Mouse (Mus musculus) adipocyte (in vitro differentiated cells): ENCODE data around the gene Hey2.

Source experiments
- DNase-seq: peaks from one replicate; pipeline ENCODE4 v3.0.0-alpha.2; 2016; ENCODE audit warnings: low spot score

Hey2 gene

GRCm38 (mm10) chr10:30791016-30791415, 51.6 kb downstream of the Hey2 start:
- no peak for DNase-seq

GRCm38 (mm10) chr10:30789521-30789920, 53.1 kb downstream of the Hey2 start:
- DNase-seq: no peak

- DNase-seq: no peak
Observed at GRCm38 (mm10) chr10:30788340-30788721, 54.3 kb downstream of the Hey2 start.

GRCm38 (mm10) chr10:30787684-30788339, 54.8 kb downstream of the Hey2 start:
- no peak for DNase-seq

GRCm38 (mm10) chr10:30786103-30786754, 56.4 kb downstream of the Hey2 start:
- DNase-seq: no peak
